Mouse (Mus musculus) stomach, postnatal 0 days (tissue): ENCODE data around the gene Fam189a1.

Source experiments
- CTCF ChIP-seq: IDR thresholded peaks from 2 replicates; pipeline ENCODE4 v1.5.1; 2016; ENCODE audit warnings: antibody characterized with exemption, low read depth, mild to moderate bottlenecking, moderate library complexity
- EP300 ChIP-seq: optimal IDR thresholded peaks from 2 replicates; pipeline ENCODE3; 2016; ENCODE audit warnings: antibody characterized with exemption

- TF ChIP-seq CTCF (no peak), EP300 (no peak)
Observed at GRCm38 (mm10) chr7:65046690-65047089, 109.7 kb downstream of the Fam189a1 start.
